Mouse (Mus musculus) forebrain, embryonic 11.5 days (tissue): Measurements from ENCODE around the gene Acly. TPM values are rescaled to one million over a fixed set of nuclear protein-coding genes. Genes with fewer than 3 reads are reported as not detected.

Experiments
- ATAC-seq: fragments of 200-750 bp; cut with Nextera tagmentation; replicated peaks from 2 replicates; pipeline ENCODE4 v1.8.0; 2017; ENCODE audit warnings: moderate TSS enrichment; ENCODE audit not compliant: low FRiP score
- DNase-seq: peaks from one replicate; pipeline ENCODE4 v3.0.0-alpha.2; 2017; ENCODE audit warnings: low spot score
- H3K27ac ChIP-seq: fragments of 300-500 bp; sonication (generic); 2 replicates; pipeline ENCODE4 v1.5.1; 2014; ENCODE audit warnings: low read depth, low read length
- H3K27me3 ChIP-seq: fragments of 300-500 bp; sonication (generic); 2 replicates; pipeline ENCODE4 v1.6.1; 2014; ENCODE audit warnings: mild to moderate bottlenecking, low read length, mixed read lengths; ENCODE audit not compliant: control insufficient read depth, insufficient read depth
- H3K36me3 ChIP-seq: fragments of 300-500 bp; sonication (generic); 2 replicates; pipeline ENCODE4 v1.6.1; 2014; ENCODE audit warnings: mild to moderate bottlenecking, low read length, moderate library complexity, mixed read lengths; ENCODE audit not compliant: control insufficient read depth, insufficient read depth
- H3K4me1 ChIP-seq: fragments of 300-500 bp; sonication (generic); replicated peaks from 2 replicates; pipeline ENCODE4 v1.6.1; 2014; ENCODE audit warnings: low read length, mixed read lengths; ENCODE audit not compliant: control insufficient read depth, insufficient read depth
- H3K4me2 ChIP-seq: fragments of 300-500 bp; sonication (generic); 2 replicates; pipeline ENCODE4 v1.6.1; 2014; ENCODE audit warnings: low read depth, mild to moderate bottlenecking, low read length, moderate library complexity, mixed read lengths; ENCODE audit not compliant: severe bottlenecking
- H3K4me3 ChIP-seq: fragments of 300-500 bp; sonication (generic); 2 replicates; pipeline ENCODE4 v1.5.1; 2014; ENCODE audit warnings: low read depth, low read length
- H3K9ac ChIP-seq: fragments of 300-500 bp; sonication (generic); 2 replicates; pipeline ENCODE4 v1.6.1; 2014; ENCODE audit warnings: low read length
- H3K9me3 ChIP-seq: fragments of 300-500 bp; sonication (generic); 2 replicates; pipeline ENCODE4 v1.6.1; 2016; ENCODE audit warnings: low read length, mixed read lengths; ENCODE audit not compliant: control insufficient read depth
- WGBS: fragments of 180-500 bp; shearing (Covaris S2); extraction: QIAGEN DNeasy Blood & Tissue Kit; methylation state at CpG from one replicate; pipeline ENCODE4 v1.1.7; 2014; 5-methylcytosine and 5-hydroxymethylcytosine counted together
- polyA plus RNA-seq: library from polyadenylated mRNA; unstranded; fragments of >200 nt; fragmentation: Nextera tagmentation; extraction: Ambion mirVana; gene quantifications from 2 replicates; pipeline ENCODE4 v1.2.1, GENCODE M21; 2014

Gene Acly
- polyA plus RNA-seq, 1 experiment from 2014 or later, result 294 TPM

DNA sequence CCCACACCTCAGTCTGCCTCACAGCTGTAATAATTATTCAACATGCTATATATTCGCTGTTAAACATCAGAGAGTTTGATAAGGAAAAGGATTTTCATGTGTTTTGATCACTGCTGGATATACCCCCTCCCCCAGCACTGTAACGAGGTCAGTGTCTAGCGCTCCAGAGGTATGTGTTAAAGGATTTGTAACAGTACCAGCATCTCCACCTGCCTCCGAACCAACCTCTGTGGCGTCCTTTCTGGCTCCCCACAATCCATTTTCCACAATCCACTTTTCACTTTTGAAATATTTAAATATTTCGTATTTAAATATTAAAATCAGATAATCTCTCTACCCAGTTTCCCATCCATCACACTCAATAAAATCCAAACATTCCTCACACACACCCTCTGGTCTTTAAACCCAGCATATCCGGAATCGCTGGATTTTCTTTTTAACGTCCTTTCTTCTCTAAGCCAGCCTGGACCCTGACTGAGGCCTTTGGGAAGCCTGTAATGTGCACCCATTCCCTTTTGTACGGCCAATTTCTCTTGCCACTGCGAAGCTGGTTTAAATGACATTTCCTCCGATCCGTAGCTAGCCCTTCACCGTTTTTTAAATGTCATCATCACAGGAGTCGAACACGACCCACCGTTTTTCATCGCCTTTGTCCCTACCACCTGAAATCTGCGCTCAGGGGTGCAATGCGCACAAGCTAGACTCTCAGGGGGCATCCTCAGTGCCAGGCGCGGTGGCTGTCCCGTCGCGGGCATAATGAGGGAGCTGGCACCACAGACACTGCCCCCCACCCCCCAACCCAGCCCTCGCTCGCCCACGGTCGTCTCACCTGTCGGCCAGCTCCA lies 56.2 kb downstream of the Acly start:
- Histone ChIP-seq H3K4me2 (peak overlapping the region; percentile 85), H3K4me3 (peak overlapping the region; percentile 96), H3K36me3 (peaks cover 3% of the 10 kb centered on the region; the same call in 1 of the 2 replicates), H3K4me1 (peaks cover 8% of the 10 kb centered on the region; the same call in 1 of the 2 replicates), H3K27me3 (no peaks in the 10 kb centered on the region), H3K27ac (peak overlapping the region; percentile 75; the same call in 1 of the 2 replicates), H3K9ac (peak overlapping the region; percentile 95), H3K9me3 (no peaks in the 10 kb centered on the region)
- ATAC-seq (0 out of 2 replicates have a peak, but pooled peaks have one; percentile 3), DNase-seq (peak; percentile 41)
- WGBS, result 4% methylated on average over 30 of the region's 30 CpGs

DNA sequence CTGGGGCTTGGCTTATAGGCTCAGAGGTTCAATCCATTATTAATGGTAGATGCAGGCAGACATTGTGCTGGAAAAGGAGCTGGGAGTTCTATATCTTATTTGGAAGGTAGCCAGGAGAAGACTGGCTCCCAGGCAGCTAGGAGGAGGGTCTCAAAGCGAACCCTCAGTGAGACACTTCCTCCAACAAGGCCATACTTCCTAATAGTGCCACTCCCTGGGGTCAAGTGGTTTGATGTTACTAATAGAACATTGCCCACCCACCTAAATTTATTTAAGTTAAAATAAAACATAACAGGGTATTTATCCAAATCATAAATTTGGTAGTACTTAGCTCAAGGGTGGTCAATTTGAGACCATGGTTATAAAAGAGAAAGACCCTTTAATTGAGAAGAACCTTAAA lies 62.0 kb downstream of the Acly start:
- 86% methylated on average over 1 of the region's 1 CpGs for WGBS
- DNase-seq, result no peak

GRCm38 (mm10) chr11:100465229-100465792 lies 62.5 kb downstream of the Acly start:
- no peak overlapping the region for H3K4me3 ChIP-seq
- WGBS, result 93% methylated on average over 1 of the region's 1 CpGs

More for the DNA sequence above, 62.0 kb downstream of the Acly start:
- H3K4me2 ChIP-seq, result no peak overlapping the region
- ATAC-seq, result no peak
- no peak overlapping the region for H3K9ac ChIP-seq
- no peaks in the 10 kb centered on the region for H3K9me3 ChIP-seq
- no peak overlapping the region for H3K4me3 ChIP-seq
- peaks cover 3% of the 10 kb centered on the region; the same call in 1 of the 2 replicates for H3K4me1 ChIP-seq
- no peaks in the 10 kb centered on the region; the same call in 1 of the 2 replicates for H3K36me3 ChIP-seq
- no peaks in the 10 kb centered on the region for H3K27me3 ChIP-seq
- no peak overlapping the region for H3K27ac ChIP-seq

GRCm38 (mm10) chr11:100462699-100463098 lies 65.1 kb downstream of the Acly start:
- 95% methylated on average over 10 of the region's 10 CpGs for WGBS
- Histone ChIP-seq H3K27ac (no peak overlapping the region), H3K36me3 (no peaks in the 10 kb centered on the region; the same call in 1 of the 2 replicates), H3K4me1 (no peaks in the 10 kb centered on the region), H3K27me3 (no peaks in the 10 kb centered on the region), H3K9me3 (no peaks in the 10 kb centered on the region), H3K9ac (no peak overlapping the region), H3K4me2 (no peak overlapping the region), H3K4me3 (no peak overlapping the region)
- DNase-seq (no peak), ATAC-seq (no peak)

More at GRCm38 (mm10) chr11:100465229-100465792, 62.5 kb downstream of the Acly start:
- no peak overlapping the region for H3K4me2 ChIP-seq
- H3K4me1 ChIP-seq, result no peaks in the 10 kb centered on the region
- no peak overlapping the region for H3K9ac ChIP-seq
- H3K9me3 ChIP-seq, result no peaks in the 10 kb centered on the region
- ATAC-seq, result no peak
- H3K27ac ChIP-seq, result no peak overlapping the region
- no peaks in the 10 kb centered on the region for H3K27me3 ChIP-seq
- H3K36me3 ChIP-seq, result no peaks in the 10 kb centered on the region; the same call in 1 of the 2 replicates
- no peak for DNase-seq

DNA sequence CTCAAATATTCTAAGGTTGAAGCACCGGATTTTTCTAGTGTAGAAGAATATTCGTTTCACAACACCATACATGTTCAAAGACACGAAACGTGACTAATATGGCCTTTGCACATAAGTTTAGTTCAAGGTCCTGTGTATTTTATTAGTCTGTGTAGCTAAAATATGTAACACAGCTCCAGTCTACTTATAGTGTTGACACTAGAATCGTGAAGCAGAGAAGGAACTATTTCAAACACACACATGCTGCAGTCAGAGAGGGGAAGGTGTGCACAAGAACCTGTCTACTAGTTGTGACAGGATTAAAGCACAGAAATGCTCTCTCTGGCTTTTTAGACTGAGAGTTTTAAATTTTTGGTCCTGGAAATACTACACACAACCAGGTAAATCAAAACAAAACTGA lies 70.1 kb downstream of the Acly start:
- Histone ChIP-seq H3K4me1 (no peaks in the 10 kb centered on the region), H3K4me2 (no peak overlapping the region), H3K9ac (no peak overlapping the region), H3K36me3 (no peaks in the 10 kb centered on the region; the same call in 1 of the 2 replicates), H3K27me3 (no peaks in the 10 kb centered on the region), H3K9me3 (no peaks in the 10 kb centered on the region), H3K27ac (no peak overlapping the region), H3K4me3 (no peak overlapping the region)
- no peak for ATAC-seq
- DNase-seq, result no peak
- 90% methylated on average over 5 of the region's 5 CpGs for WGBS

DNA sequence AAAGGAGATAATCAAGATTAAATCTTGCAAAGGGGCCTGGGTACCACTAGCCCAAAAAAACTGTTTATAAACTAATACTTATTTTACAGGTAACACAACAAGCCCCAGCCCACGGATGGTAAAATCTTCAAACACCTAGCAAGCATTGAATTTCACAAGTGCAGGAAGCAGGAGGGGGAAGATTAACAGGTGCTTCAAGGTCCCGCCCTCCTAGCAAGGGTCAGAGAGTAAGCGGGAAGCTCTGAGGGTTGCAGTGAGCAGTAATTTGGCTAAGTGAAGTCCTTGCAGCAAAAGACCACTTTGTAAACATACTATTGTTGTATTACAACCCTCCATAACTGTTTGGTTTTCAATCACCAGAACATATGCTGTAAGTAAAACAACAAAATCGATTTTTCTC lies 70.6 kb downstream of the Acly start:
- no peak overlapping the region for H3K27ac ChIP-seq
- no peaks in the 10 kb centered on the region; the same call in 1 of the 2 replicates for H3K9me3 ChIP-seq
- 85% methylated on average over 4 of the region's 4 CpGs for WGBS
- no peak overlapping the region for H3K4me2 ChIP-seq
- H3K4me1 ChIP-seq, result no peaks in the 10 kb centered on the region
- H3K9ac ChIP-seq, result no peak overlapping the region
- no peaks in the 10 kb centered on the region for H3K27me3 ChIP-seq
- H3K4me3 ChIP-seq, result no peak overlapping the region
- DNase-seq, result no peak
- no peak for ATAC-seq
- no peaks in the 10 kb centered on the region; the same call in 1 of the 2 replicates for H3K36me3 ChIP-seq

DNA sequence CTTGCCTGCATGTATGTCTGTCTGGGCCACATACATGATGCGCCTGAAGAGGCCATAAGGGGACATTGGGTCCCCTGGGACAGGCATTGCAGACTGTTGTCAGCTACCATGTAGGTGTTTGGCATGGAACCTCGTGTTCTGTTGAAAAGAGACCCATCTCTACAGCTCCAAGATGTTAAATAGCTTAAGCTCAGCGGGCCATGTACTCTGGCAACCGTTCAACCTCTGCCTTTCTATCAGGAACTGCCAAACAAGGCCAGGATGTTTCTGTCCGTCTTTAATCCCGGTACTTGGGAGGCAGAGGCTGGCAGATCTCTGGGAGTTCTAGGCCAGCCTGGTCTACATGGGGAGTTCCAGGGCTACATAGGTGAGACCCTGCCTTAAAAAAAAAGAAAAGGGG lies 85.2 kb downstream of the Acly start:
- ATAC-seq, result no peak
- no peak overlapping the region for H3K4me3 ChIP-seq
- 90% methylated on average over 6 of the region's 6 CpGs for WGBS

DNA sequence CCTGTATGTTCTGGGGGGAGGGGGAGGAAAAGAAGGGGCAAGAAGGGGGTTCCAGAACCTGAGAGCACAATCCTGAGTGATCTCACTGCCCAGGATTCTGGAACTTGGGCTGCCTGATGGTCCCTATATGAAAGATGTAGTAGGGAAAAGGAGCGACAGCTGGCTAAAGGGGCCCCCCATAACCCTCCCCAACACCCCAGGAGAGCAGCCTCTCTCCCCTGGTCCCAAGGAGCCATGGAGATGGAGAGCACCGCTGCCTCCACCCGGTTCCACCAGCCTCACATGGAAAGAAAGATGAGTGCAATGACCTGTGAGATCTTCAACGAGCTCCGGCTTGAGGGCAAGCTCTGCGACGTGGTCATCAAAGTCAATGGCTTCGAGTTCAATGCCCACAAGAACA lies 86.0 kb downstream of the Acly start, which contains the start of the genes Nt5c3b and Klhl10:
Gene Nt5c3b (minus strand): TSS at position 12 of the 400 bp plus-strand sequence.
Gene Klhl10 (plus strand): TSS at position 121 of the 400 bp plus-strand sequence.
- peaks cover 5% of the 10 kb centered on the region; the same call in 1 of the 2 replicates for H3K4me1 ChIP-seq
- H3K36me3 ChIP-seq, result peaks cover 4% of the 10 kb centered on the region; the same call in 1 of the 2 replicates
- H3K9ac ChIP-seq, result peak within 1 kb of the TSS; percentile 97
- peak within 1 kb of the TSS; percentile 78 for H3K4me3 ChIP-seq
- no peaks in the 10 kb centered on the region for H3K27me3 ChIP-seq
- 84% methylated on average over 8 of the region's 8 CpGs for WGBS
- peak within 1 kb of the TSS; percentile 91 for H3K4me2 ChIP-seq
- H3K9me3 ChIP-seq, result no peaks in the 10 kb centered on the region
- DNase-seq (no peak), ATAC-seq (no peak)
- no peak within 1 kb of the TSS for H3K27ac ChIP-seq

More for the DNA sequence above, 85.2 kb downstream of the Acly start:
- Histone ChIP-seq H3K4me1 (peaks cover 5% of the 10 kb centered on the region; the same call in 1 of the 2 replicates), H3K27ac (no peak overlapping the region), H3K4me2 (no peak overlapping the region), H3K27me3 (no peaks in the 10 kb centered on the region), H3K9me3 (no peaks in the 10 kb centered on the region), H3K36me3 (peaks cover under 1% of the 10 kb centered on the region; the same call in 1 of the 2 replicates), H3K9ac (no peak overlapping the region)
- DNase-seq, result peak; percentile 14
